Mouse (Mus musculus): ENCODE results near the gene Elp4.

The Elp4 gene

GRCm38 (mm10) chr2:105805210-105805609 lies 99.2 kb downstream of the Elp4 start:
- no peak for DNase-seq

GRCm38 (mm10) chr2:105804506-105804905 lies 99.9 kb downstream of the Elp4 start:
- DNase-seq = peak; percentile 9

GRCm38 (mm10) chr2:105803427-105803826 lies 100.9 kb downstream of the Elp4 start:
- DNase-seq = no peak

GRCm38 (mm10) chr2:105802902-105803301 lies 101.5 kb downstream of the Elp4 start:
- no peak for DNase-seq

- DNase-seq = no peak
Observed at GRCm38 (mm10) chr2:105801536-105801935, 102.8 kb downstream of the Elp4 start.

- peak; percentile 65 for DNase-seq
Observed at GRCm38 (mm10) chr2:105800694-105801093, 103.7 kb downstream of the Elp4 start.

- DNase-seq = peak; percentile 25
Observed at GRCm38 (mm10) chr2:105799840-105800239, 104.5 kb downstream of the Elp4 start.

GRCm38 (mm10) chr2:105797842-105798241 lies 106.5 kb downstream of the Elp4 start:
- DNase-seq = peak; percentile 15

GRCm38 (mm10) chr2:105796101-105796500 lies 108.3 kb downstream of the Elp4 start:
- no peak for DNase-seq

- no peak for DNase-seq
Observed at GRCm38 (mm10) chr2:105792339-105793120, 111.8 kb downstream of the Elp4 start.

- no peak for DNase-seq
Observed at GRCm38 (mm10) chr2:105789936-105790335, 114.4 kb downstream of the Elp4 start.

- DNase-seq = no peak
Observed at GRCm38 (mm10) chr2:105787726-105788125, 116.6 kb downstream of the Elp4 start.

GRCm38 (mm10) chr2:105786986-105787385 lies 117.4 kb downstream of the Elp4 start:
- no peak for DNase-seq

- no peak for DNase-seq
Observed at GRCm38 (mm10) chr2:105782885-105783284, 121.5 kb downstream of the Elp4 start.

- no peak for DNase-seq
Observed at GRCm38 (mm10) chr2:105780739-105781138, 123.6 kb downstream of the Elp4 start.

GRCm38 (mm10) chr2:105779320-105779891 lies 125.0 kb downstream of the Elp4 start:
- DNase-seq = no peak

GRCm38 (mm10) chr2:105771314-105771713 lies 133.1 kb downstream of the Elp4 start:
- no peak for DNase-seq

GRCm38 (mm10) chr2:105769747-105770328 lies 134.5 kb downstream of the Elp4 start:
- no peak for DNase-seq

- no peak for DNase-seq
Observed at GRCm38 (mm10) chr2:105753512-105753911, 150.9 kb downstream of the Elp4 start.

GRCm38 (mm10) chr2:105749111-105749510 lies 155.3 kb downstream of the Elp4 start:
- DNase-seq = peak; percentile 16

- DNase-seq = no peak
Observed at GRCm38 (mm10) chr2:105746896-105747295, 157.5 kb downstream of the Elp4 start.

- DNase-seq = no peak
Observed at GRCm38 (mm10) chr2:105736166-105736565, 168.2 kb downstream of the Elp4 start.

- no peak for DNase-seq
Observed at GRCm38 (mm10) chr2:105730704-105731103, 173.7 kb downstream of the Elp4 start.

GRCm38 (mm10) chr2:105726657-105727056 lies 177.7 kb downstream of the Elp4 start:
- DNase-seq = no peak

All from kidney, postnatal 14 days (tissue).